Mouse (Mus musculus): ENCODE results near the gene Imp3. TPM values are rescaled to one million over a fixed set of nuclear protein-coding genes. Genes with fewer than 3 reads are reported as not detected.
A peak's percentile ranks its signal among the peaks of the same experiment; 100 is the strongest.

Imp3 gene
- total RNA-seq, 1 experiment, result 108 TPM

- no peak overlapping the region for H3K27ac ChIP-seq (ENCODE audit: insufficient read depth, low read depth, low read length, poor library complexity, severe bottlenecking)
- no peak overlapping the region for H3K9ac ChIP-seq (ENCODE audit: insufficient read depth, low read depth, low read length, poor library complexity, severe bottlenecking)
- no peaks in the 10 kb centered on the region for H3K36me3 ChIP-seq (ENCODE audit: control insufficient read depth, insufficient read depth, low read length, poor library complexity, severe bottlenecking)
- H3K4me3 ChIP-seq (ENCODE audit: insufficient read depth in 1 of 2, low read depth in 1 of 2, low read length in 2 of 2, poor library complexity in 1 of 2, severe bottlenecking in 1 of 2), result no peak overlapping the region
- DNase-seq (ENCODE audit: low read depth, low spot score), result no peak
- no peaks in the 10 kb centered on the region for H3K9me3 ChIP-seq (ENCODE audit: control insufficient read depth, insufficient read depth, low read depth, low read length)
- peaks cover 0 to 29% of the 10 kb centered on the region in 2 experiments; a peak in 2 of 4 replicates for H3K4me1 ChIP-seq (ENCODE audit: control insufficient read depth in 2 of 2, insufficient read depth in 2 of 2, low read length in 2 of 2, poor library complexity in 1 of 2)
- in situ Hi-C loops (cut with MboI; ENCODE audit: low sequenced_read_pairs in 2 of 2, unreplicated experiment in 2 of 2), result loop anchor here in 1 of 2 experiments (10.0 kb wide), 1 partner anchor 318 kb away; no protein-coding TSS in a partner anchor
- TF ChIP-seq ZNF384 (IDR thresholded peaks at IDR 0.05; ENCODE audit: low read depth, low read length) (no peak), ZC3H11A (IDR thresholded peaks at IDR 0.05; ENCODE audit: borderline replicate concordance, low read depth, low read length) (no peak), CHD2 (IDR thresholded peaks at IDR 0.05; ENCODE audit: low read depth, low read length) (no peak), MAFK (IDR thresholded peaks at IDR 0.05; ENCODE audit: insufficient read depth, low read depth, low read length) (no peak), HCFC1 (IDR thresholded peaks at IDR 0.05; ENCODE audit: borderline replicate concordance, insufficient read depth, low read length) (no peak)
These were observed 40.5 kb upstream of the Imp3 start for GRCm38 (mm10) chr9:56896779-56897178.

DNA sequence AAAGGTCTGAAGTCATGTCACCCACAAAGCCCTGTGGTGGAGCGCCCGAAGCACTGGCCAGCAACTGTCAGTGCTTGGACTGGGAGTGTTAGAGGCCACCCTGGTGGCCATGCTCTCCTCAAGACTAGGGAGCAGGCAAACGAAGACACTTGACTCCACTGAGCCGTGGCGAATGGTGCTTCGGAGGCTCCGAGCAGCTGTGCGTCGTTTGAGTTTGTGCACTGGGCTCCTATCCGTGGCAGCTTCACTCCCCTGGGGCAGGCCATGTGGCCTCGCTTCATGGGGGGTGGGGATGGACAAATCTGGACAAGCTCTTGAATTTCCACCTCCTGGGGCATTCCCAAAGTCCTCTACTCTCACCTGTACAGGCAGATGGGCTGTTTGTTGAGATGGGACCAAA is 37.9 kb upstream of the Imp3 start:
- no peak overlapping the region for H3K27ac ChIP-seq (ENCODE audit: insufficient read depth, low read depth, low read length, poor library complexity, severe bottlenecking)
- no peak overlapping the region for H3K9ac ChIP-seq (ENCODE audit: insufficient read depth, low read depth, low read length, poor library complexity, severe bottlenecking)
- H3K4me1 ChIP-seq (ENCODE audit: control insufficient read depth in 2 of 2, insufficient read depth in 2 of 2, low read length in 2 of 2, poor library complexity in 1 of 2), result peaks cover 0 to 16% of the 10 kb centered on the region in 2 experiments; a peak in 2 of 4 replicates
- DNase-seq (ENCODE audit: low read depth, low spot score), result no peak
- no peaks in the 10 kb centered on the region for H3K9me3 ChIP-seq (ENCODE audit: control insufficient read depth, insufficient read depth, low read depth, low read length)
- TF ChIP-seq ZNF384 (IDR thresholded peaks at IDR 0.05; ENCODE audit: low read depth, low read length) (no peak), ZC3H11A (IDR thresholded peaks at IDR 0.05; ENCODE audit: borderline replicate concordance, low read depth, low read length) (no peak), CHD2 (IDR thresholded peaks at IDR 0.05; ENCODE audit: low read depth, low read length) (no peak), HCFC1 (IDR thresholded peaks at IDR 0.05; ENCODE audit: borderline replicate concordance, insufficient read depth, low read length) (no peak), MAFK (IDR thresholded peaks at IDR 0.05; ENCODE audit: insufficient read depth, low read depth, low read length) (no peak)
- no peaks in the 10 kb centered on the region for H3K36me3 ChIP-seq (ENCODE audit: control insufficient read depth, insufficient read depth, low read length, poor library complexity, severe bottlenecking)
- H3K4me3 ChIP-seq (ENCODE audit: insufficient read depth in 1 of 2, low read depth in 1 of 2, low read length in 2 of 2, poor library complexity in 1 of 2, severe bottlenecking in 1 of 2), result no peak overlapping the region
- in situ Hi-C loops (cut with MboI; ENCODE audit: low sequenced_read_pairs in 2 of 2, unreplicated experiment in 2 of 2), result loop anchor here in 1 of 2 experiments (10.0 kb wide), 1 partner anchor 315 kb away; no protein-coding TSS in a partner anchor

- no peak overlapping the region for H3K9ac ChIP-seq (ENCODE audit: insufficient read depth, low read depth, low read length, poor library complexity, severe bottlenecking)
- DNase-seq (ENCODE audit: low read depth, low spot score), result no peak
- peaks cover 0 to 15% of the 10 kb centered on the region in 2 experiments; a peak in 2 of 4 replicates for H3K4me1 ChIP-seq (ENCODE audit: control insufficient read depth in 2 of 2, insufficient read depth in 2 of 2, low read length in 2 of 2, poor library complexity in 1 of 2)
- no peak overlapping the region for H3K4me3 ChIP-seq (ENCODE audit: insufficient read depth in 1 of 2, low read depth in 1 of 2, low read length in 2 of 2, poor library complexity in 1 of 2, severe bottlenecking in 1 of 2)
- in situ Hi-C loops (cut with MboI; ENCODE audit: low sequenced_read_pairs in 2 of 2, unreplicated experiment in 2 of 2), result no loop called here
- H3K27ac ChIP-seq (ENCODE audit: insufficient read depth, low read depth, low read length, poor library complexity, severe bottlenecking), result no peak overlapping the region
- H3K9me3 ChIP-seq (ENCODE audit: control insufficient read depth, insufficient read depth, low read depth, low read length), result no peaks in the 10 kb centered on the region
- TF ChIP-seq MAFK (IDR thresholded peaks at IDR 0.05; ENCODE audit: insufficient read depth, low read depth, low read length) (no peak), HCFC1 (IDR thresholded peaks at IDR 0.05; ENCODE audit: borderline replicate concordance, insufficient read depth, low read length) (no peak), ZC3H11A (IDR thresholded peaks at IDR 0.05; ENCODE audit: borderline replicate concordance, low read depth, low read length) (no peak), ZNF384 (IDR thresholded peaks at IDR 0.05; ENCODE audit: low read depth, low read length) (no peak)
- no peaks in the 10 kb centered on the region for H3K36me3 ChIP-seq (ENCODE audit: control insufficient read depth, insufficient read depth, low read length, poor library complexity, severe bottlenecking)
These were observed 37.2 kb upstream of the Imp3 start for GRCm38 (mm10) chr9:56900060-56900459.

GRCm38 (mm10) chr9:56900571-56900970 is 36.7 kb upstream of the Imp3 start:
- H3K4me3 ChIP-seq (ENCODE audit: insufficient read depth in 1 of 2, low read depth in 1 of 2, low read length in 2 of 2, poor library complexity in 1 of 2, severe bottlenecking in 1 of 2), result no peak overlapping the region
- no peak for DNase-seq (ENCODE audit: low read depth, low spot score)
- no peaks in the 10 kb centered on the region for H3K36me3 ChIP-seq (ENCODE audit: control insufficient read depth, insufficient read depth, low read length, poor library complexity, severe bottlenecking)
- peaks cover 0 to 15% of the 10 kb centered on the region in 2 experiments; a peak in 2 of 4 replicates for H3K4me1 ChIP-seq (ENCODE audit: control insufficient read depth in 2 of 2, insufficient read depth in 2 of 2, low read length in 2 of 2, poor library complexity in 1 of 2)
- in situ Hi-C loops (cut with MboI; ENCODE audit: low sequenced_read_pairs in 2 of 2, unreplicated experiment in 2 of 2), result no loop called here
- H3K9me3 ChIP-seq (ENCODE audit: control insufficient read depth, insufficient read depth, low read depth, low read length), result no peaks in the 10 kb centered on the region
- TF ChIP-seq ZC3H11A (IDR thresholded peaks at IDR 0.05; ENCODE audit: borderline replicate concordance, low read depth, low read length), result no peak
- TF ChIP-seq CHD2 (IDR thresholded peaks at IDR 0.05; ENCODE audit: low read depth, low read length), result no peak
- no peak for TF ChIP-seq MAFK (IDR thresholded peaks at IDR 0.05; ENCODE audit: insufficient read depth, low read depth, low read length)
- TF ChIP-seq ZNF384 (IDR thresholded peaks at IDR 0.05; ENCODE audit: low read depth, low read length), result no peak
- H3K9ac ChIP-seq (ENCODE audit: insufficient read depth, low read depth, low read length, poor library complexity, severe bottlenecking), result no peak overlapping the region; the same call in 1 of the 2 replicates
- peak overlapping the region; percentile 37; the same call in 1 of the 2 replicates for H3K27ac ChIP-seq (ENCODE audit: insufficient read depth, low read depth, low read length, poor library complexity, severe bottlenecking)

Measured in ES-E14 (cell line).